Mouse (Mus musculus): ENCODE measurements around the gene Olfr1225. TPM values are rescaled to one million over a fixed set of nuclear protein-coding genes. Genes with fewer than 3 reads are reported as not detected.

The Olfr1225 gene
- polyA plus RNA-seq, 1 experiment from 2014 or later = not detected

Other genes with a start within 250 kb of the Olfr1225 start
- gene Olfr1211, start 236.6 kb downstream of the Olfr1225 start, polyA plus RNA-seq (2014; fragmentation: Nextera tagmentation; extraction: Ambion mirVana) = not detected in 2 replicates
- gene Olfr1212, start 220.7 kb downstream of the Olfr1225 start, polyA plus RNA-seq (2014; fragmentation: Nextera tagmentation; extraction: Ambion mirVana) = not detected in 2 replicates
- not detected in 2 replicates for gene Gm13762, start 194.4 kb downstream of the Olfr1225 start, polyA plus RNA-seq (2014; fragmentation: Nextera tagmentation; extraction: Ambion mirVana)
- gene Olfr1214, start 182.0 kb downstream of the Olfr1225 start, polyA plus RNA-seq (2014; fragmentation: Nextera tagmentation; extraction: Ambion mirVana) = not detected in 2 replicates
- gene Olfr1215, start 167.7 kb downstream of the Olfr1225 start, polyA plus RNA-seq (2014; fragmentation: Nextera tagmentation; extraction: Ambion mirVana) = not detected in 2 replicates
- gene Olfr1216, start 156.3 kb downstream of the Olfr1225 start, polyA plus RNA-seq (2014; fragmentation: Nextera tagmentation; extraction: Ambion mirVana) = not detected in 2 replicates
- gene Olfr1217, start 142.6 kb downstream of the Olfr1225 start, polyA plus RNA-seq (2014; fragmentation: Nextera tagmentation; extraction: Ambion mirVana) = not detected in 2 replicates
- gene Olfr1218, start 113.5 kb downstream of the Olfr1225 start, polyA plus RNA-seq (2014; fragmentation: Nextera tagmentation; extraction: Ambion mirVana) = not detected in 2 replicates
- gene Olfr1219, start 91.2 kb downstream of the Olfr1225 start, polyA plus RNA-seq (2014; fragmentation: Nextera tagmentation; extraction: Ambion mirVana) = not detected in 2 replicates
- gene Olfr1220, start 67.8 kb downstream of the Olfr1225 start, polyA plus RNA-seq (2014; fragmentation: Nextera tagmentation; extraction: Ambion mirVana) = not detected in 2 replicates
- gene Olfr1221, start 57.4 kb downstream of the Olfr1225 start, polyA plus RNA-seq (2014; fragmentation: Nextera tagmentation; extraction: Ambion mirVana) = not detected in 2 replicates
- gene Olfr1222, start 41.6 kb downstream of the Olfr1225 start, polyA plus RNA-seq (2014; fragmentation: Nextera tagmentation; extraction: Ambion mirVana) = not detected in 2 replicates
- not detected in 2 replicates for gene Olfr1223, start 23.1 kb downstream of the Olfr1225 start, polyA plus RNA-seq (2014; fragmentation: Nextera tagmentation; extraction: Ambion mirVana)
- gene Olfr1224-ps1, start 10.6 kb downstream of the Olfr1225 start, polyA plus RNA-seq (2014; fragmentation: Nextera tagmentation; extraction: Ambion mirVana) = not detected in 2 replicates
- gene Olfr1226, start 25.4 kb upstream of the Olfr1225 start, polyA plus RNA-seq (2014; fragmentation: Nextera tagmentation; extraction: Ambion mirVana) = not detected in 2 replicates
- not detected in 2 replicates for gene Olfr1228, start 79.4 kb upstream of the Olfr1225 start, polyA plus RNA-seq (2014; fragmentation: Nextera tagmentation; extraction: Ambion mirVana)
- not detected in 2 replicates for gene Olfr1229, start 113.3 kb upstream of the Olfr1225 start, polyA plus RNA-seq (2014; fragmentation: Nextera tagmentation; extraction: Ambion mirVana)
- gene Olfr1230, start 122.6 kb upstream of the Olfr1225 start, polyA plus RNA-seq (2014; fragmentation: Nextera tagmentation; extraction: Ambion mirVana) = not detected in 2 replicates
- not detected in 2 replicates for gene Olfr1231, start 132.4 kb upstream of the Olfr1225 start, polyA plus RNA-seq (2014; fragmentation: Nextera tagmentation; extraction: Ambion mirVana)
- not detected in 2 replicates for gene Olfr1232, start 155.0 kb upstream of the Olfr1225 start, polyA plus RNA-seq (2014; fragmentation: Nextera tagmentation; extraction: Ambion mirVana)
- not detected in 2 replicates for gene Olfr1233, start 167.7 kb upstream of the Olfr1225 start, polyA plus RNA-seq (2014; fragmentation: Nextera tagmentation; extraction: Ambion mirVana)
- not detected in 2 replicates for gene Olfr1234, start 190.2 kb upstream of the Olfr1225 start, polyA plus RNA-seq (2014; fragmentation: Nextera tagmentation; extraction: Ambion mirVana)
- gene Olfr1238, start 235.0 kb upstream of the Olfr1225 start, polyA plus RNA-seq (2014; fragmentation: Nextera tagmentation; extraction: Ambion mirVana) = not detected in 2 replicates
- gene Olfr1239, start 245.7 kb upstream of the Olfr1225 start, polyA plus RNA-seq (2014; fragmentation: Nextera tagmentation; extraction: Ambion mirVana) = not detected in 2 replicates